Mouse (Mus musculus) layer of hippocampus, adult 2 months (tissue): ENCODE measurements at regions not wholly inside any gene's neighbourhood (a gene's known extent, or its start where the extent isn't known, plus 50 kb on each side); places are given as distances from the start of the nearest gene placed in this dataset.

Source experiments
- DNase-seq, 2 experiments: peaks; one replicate each; pipeline ENCODE4 v3.0.0; 2022; ENCODE audit warnings: low spot score in 2 of 2
- H3K27ac ChIP-seq: fragments of 200-600 bp; 2 replicates; pipeline ENCODE4 v1.8.1; 2022
- H3K4me3 ChIP-seq: fragments of 200-600 bp; 2 replicates; pipeline ENCODE4 v1.8.1; 2022; ENCODE audit warnings: mild to moderate bottlenecking
- CTCF ChIP-seq: fragments of 200-600 bp; conservative IDR thresholded peaks from 2 replicates; pipeline ENCODE4 v1.8.1; 2022; ENCODE audit warnings: antibody characterized with exemption, mild to moderate bottlenecking, moderate library complexity

GRCm38 (mm10) chr13:113736468-113736867, 57.8 kb upstream of the Arl15 start:
- no peak for TF ChIP-seq CTCF
- DNase-seq, result no peak

DNA sequence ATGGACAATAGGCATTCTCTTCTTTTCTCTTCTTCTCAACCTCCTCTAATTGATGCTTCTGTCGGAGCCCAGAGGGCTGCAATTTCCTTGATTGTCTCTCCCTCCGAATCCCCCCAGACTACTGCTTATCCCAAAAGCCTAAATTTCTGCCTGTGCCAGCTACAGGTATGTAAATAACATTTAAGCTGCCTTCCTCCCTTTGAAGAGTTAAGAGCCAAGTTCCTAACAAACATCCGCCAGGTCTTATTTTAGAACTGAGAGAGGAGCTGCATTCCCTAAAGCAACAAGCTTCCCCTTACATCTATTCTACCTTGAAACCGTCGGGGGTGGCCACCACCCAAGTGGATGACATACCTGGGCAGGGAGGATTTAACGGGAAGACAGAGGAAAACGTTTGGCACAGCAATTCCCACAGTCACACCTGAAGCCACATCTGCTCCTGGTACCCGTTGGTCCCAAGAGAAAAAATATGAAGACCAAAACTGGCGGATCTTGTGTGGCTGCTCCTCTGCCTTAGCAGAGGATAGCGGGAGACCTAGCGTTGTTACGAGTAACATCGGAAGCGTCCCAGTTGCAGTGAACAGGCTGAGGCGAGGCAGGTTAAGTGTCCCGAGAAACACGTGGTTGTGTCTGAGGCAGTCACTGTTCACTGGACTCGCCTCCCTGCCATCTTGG, 58.6 kb upstream of the Arl15 start:
- no peak overlapping the region for H3K4me3 ChIP-seq
- no peak for DNase-seq
- TF ChIP-seq CTCF, result no peak
- no peak overlapping the region for H3K27ac ChIP-seq

More at GRCm38 (mm10) chr13:113736468-113736867, 57.8 kb upstream of the Arl15 start:
- Histone ChIP-seq H3K4me3 (no peak overlapping the region), H3K27ac (no peak overlapping the region)

GRCm38 (mm10) chr13:113734134-113734794, 60.0 kb upstream of the Arl15 start:
- DNase-seq, result peak; percentile 33 to 79
- no peak for TF ChIP-seq CTCF
- Histone ChIP-seq H3K4me3 (no peak overlapping the region), H3K27ac (peak overlapping the region; percentile 77)

DNA sequence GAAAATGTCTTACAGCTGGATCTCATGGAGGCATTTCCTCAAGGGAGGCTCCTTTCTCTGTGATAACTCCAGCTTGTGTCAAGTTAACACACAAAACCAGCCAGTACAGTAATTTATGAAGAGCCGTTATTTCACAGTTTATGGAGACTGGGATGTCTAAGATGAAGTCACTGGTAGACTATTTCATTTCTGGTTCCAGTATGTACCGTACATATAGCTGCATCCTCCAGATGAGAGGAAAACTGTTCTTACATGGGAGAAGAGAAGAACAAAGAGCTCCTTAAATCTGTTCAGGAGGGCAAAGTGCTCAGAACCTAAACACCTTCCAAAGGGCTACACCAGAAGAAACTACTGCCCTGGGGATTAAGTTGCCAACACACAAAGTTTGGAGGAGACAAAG, 60.6 kb upstream of the Arl15 start:
- H3K27ac ChIP-seq, result peak overlapping the region; percentile 77
- DNase-seq, result no peak
- no peak for TF ChIP-seq CTCF
- H3K4me3 ChIP-seq, result no peak overlapping the region

GRCm38 (mm10) chr13:113730776-113731400, 63.4 kb upstream of the Arl15 start:
- H3K27ac ChIP-seq, result no peak overlapping the region
- no peak overlapping the region for H3K4me3 ChIP-seq
- TF ChIP-seq CTCF, result no peak
- no peak for DNase-seq

GRCm38 (mm10) chr13:113730062-113730775, 64.1 kb upstream of the Arl15 start:
- no peak for DNase-seq
- H3K27ac ChIP-seq, result no peak overlapping the region
- TF ChIP-seq CTCF, result no peak
- no peak overlapping the region for H3K4me3 ChIP-seq

DNA sequence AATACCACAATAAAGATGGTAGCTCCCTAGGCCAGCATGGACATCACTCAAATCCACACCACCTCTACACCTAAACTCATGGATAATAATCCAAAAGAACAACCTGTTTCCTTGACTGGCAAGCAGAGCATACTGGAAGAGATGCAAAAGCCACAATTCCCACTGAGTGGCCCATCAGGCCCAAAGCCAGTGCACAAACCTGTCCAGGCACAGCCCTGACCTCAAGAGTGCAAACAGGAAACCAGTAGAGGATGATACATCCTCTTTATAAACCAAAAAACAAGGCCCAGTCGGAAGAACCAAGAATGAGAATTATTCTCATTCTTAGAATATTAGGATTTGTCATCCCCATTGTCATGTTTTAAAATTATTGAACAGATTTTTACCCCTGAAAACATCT, 64.7 kb upstream of the Arl15 start:
- Histone ChIP-seq H3K27ac (no peak overlapping the region), H3K4me3 (no peak overlapping the region)
- TF ChIP-seq CTCF, result no peak
- no peak for DNase-seq

DNA sequence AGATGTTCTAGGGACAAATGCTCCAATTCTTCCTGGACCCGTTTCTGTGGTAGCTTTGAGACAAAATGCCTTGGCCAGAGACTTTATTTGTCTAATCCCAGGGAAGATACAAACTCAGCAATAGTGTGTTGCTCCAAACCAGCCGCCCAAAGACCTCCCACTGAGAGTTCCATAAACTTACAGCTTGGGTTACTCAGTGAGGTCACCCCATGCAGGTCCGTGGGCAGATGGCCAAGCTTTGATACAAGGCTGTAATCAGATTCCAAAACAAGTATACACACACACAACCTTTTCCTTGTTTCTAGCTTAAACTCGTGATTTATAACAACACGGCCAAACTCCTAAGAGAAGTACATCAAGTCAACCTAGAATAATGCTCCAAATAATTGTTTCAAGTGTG, 64.6 kb upstream of the Hspb3 start:
- Histone ChIP-seq H3K27ac (no peak overlapping the region), H3K4me3 (no peak overlapping the region)
- no peak for DNase-seq
- TF ChIP-seq CTCF, result no peak

GRCm38 (mm10) chr13:113724881-113725837, 61.7 kb upstream of the Hspb3 start:
- no peak for TF ChIP-seq CTCF
- H3K27ac ChIP-seq, result no peak overlapping the region

DNA sequence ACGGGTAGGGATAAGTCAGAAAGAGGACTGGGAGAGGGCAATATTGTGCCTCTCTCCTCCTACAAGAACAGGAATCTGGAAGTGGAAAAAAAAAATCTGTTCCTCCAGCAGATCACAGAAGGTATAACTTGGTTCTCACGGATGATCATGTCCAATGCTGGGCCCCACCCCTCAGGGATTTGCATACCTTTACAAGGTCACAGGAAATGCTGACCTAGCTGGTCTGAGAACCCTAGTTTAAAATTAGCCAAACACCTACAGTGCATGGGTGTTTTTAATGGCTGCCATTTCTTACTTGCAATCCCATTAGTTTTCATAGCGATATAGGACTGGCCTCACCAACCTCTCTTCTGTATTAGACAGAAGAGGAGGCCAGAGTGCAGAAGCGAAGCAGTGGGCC, 51.8 kb upstream of the Hspb3 start:
- DNase-seq, result no peak
- no peak for TF ChIP-seq CTCF
- Histone ChIP-seq H3K4me3 (no peak overlapping the region), H3K27ac (no peak overlapping the region)

More at GRCm38 (mm10) chr13:113724881-113725837, 61.7 kb upstream of the Hspb3 start:
- DNase-seq, result no peak
- H3K4me3 ChIP-seq, result no peak overlapping the region

- no peak overlapping the region for H3K4me3 ChIP-seq
- no peak overlapping the region for H3K27ac ChIP-seq
- DNase-seq, result no peak
- no peak for TF ChIP-seq CTCF
Observed at GRCm38 (mm10) chr13:113713844-113714243, 50.4 kb upstream of the Hspb3 start.
